Mouse (Mus musculus) hindlimb bud, embryonic 11.5 days (tissue): ENCODE results near the gene Klf11.
"Not testable (repeated sequence)": the region's sequence is repeated elsewhere in the genome, so short reads cannot be mapped to it uniquely, and the experiment has no call there.

Experiments
- DNase-seq: peaks from one replicate; pipeline ENCODE4 v3.0.0-alpha.2; 2012; ENCODE audit warnings: low read depth, low spot score; ENCODE audit errors: extremely low spot score

Gene Klf11

DNA sequence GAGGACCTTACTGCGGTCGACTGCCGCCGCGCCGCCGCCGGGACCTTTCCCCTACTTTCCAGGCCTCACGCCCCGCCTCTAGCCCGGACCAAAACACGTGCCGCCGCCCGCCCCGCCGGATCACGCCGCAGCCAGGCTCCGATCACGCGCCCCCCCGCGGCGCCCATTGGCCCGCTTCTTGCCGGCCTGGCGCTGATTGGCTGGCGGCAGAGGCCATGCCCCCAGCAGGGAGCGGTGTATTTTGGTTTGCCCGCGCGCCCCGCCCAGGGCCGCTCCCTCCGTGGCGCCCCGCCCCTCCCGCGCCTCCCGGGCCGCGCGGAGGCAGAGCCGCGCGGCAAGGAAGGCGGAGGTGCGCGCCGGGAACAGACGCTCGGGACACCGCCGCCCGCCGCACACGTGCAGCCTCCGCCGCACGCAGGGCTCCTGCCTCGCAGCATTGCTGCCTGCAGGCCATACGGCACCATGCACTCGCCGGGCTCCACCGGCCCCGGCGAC lies at the start of gene Klf11:
Klf11 (plus strand) TSS at position 212 of the 495 bp plus-strand sequence.
- DNase-seq: peak; percentile 63

DNA sequence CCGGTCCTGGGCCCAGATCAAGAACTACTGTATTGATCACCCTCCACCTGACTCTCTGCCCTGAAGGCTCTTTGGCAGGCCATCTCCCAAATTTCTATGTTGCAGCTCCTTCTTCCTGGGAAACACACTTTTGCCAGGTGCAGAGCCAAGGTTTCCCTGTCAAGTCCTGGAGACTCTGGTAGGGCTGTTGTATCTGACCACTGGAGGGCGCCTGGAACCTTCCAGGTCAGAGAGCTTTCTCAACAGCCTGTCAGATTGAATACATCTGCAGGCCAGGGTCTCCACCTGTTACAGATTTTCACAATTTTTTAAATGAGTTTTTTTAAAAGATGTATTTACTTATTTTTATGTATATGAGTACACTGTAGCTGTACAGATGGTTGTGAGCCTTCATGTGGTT lies 47.8 kb upstream of the Klf11 start:
- peak; percentile 30 for DNase-seq

DNA sequence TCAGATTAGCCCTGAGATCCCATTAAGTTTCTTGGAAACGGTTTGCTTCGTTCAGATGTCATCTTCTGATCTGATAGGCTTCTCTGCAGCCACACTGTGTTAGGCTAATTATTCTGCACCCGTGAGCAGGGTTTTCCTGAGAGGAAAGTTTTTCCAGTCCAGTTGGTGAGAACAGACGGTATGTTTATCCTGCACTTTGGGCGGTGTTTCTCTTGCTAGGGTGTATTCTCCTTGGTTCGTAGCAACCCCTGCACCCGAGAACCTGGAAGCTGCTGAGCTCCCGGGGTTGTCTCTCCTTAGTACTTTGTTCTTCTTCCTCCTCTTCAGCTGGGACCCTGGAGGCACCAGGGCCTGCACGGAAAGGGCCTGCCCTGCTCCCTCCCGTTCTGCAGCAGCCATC lies 44.9 kb upstream of the Klf11 start:
- DNase-seq: no peak

DNA sequence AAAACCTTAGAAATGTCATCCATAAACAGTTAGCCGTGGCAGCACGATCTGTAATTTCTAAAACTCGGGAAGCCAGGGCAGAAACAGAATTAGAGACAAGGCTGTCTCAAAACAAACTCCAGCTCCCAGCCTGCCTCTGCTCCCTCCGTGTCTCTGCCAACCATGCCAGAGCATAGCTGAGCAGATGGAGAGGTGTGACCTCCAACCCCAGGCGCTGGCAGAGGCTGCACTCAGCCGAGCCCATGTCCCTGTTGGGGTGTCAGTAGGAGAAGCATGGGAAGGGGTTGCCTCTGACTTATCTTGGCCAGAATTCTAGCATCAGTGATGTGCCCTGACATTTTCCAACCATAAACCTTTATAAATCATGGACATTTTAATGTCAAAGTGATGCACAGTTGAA lies 38.5 kb upstream of the Klf11 start:
- DNase-seq: no peak

DNA sequence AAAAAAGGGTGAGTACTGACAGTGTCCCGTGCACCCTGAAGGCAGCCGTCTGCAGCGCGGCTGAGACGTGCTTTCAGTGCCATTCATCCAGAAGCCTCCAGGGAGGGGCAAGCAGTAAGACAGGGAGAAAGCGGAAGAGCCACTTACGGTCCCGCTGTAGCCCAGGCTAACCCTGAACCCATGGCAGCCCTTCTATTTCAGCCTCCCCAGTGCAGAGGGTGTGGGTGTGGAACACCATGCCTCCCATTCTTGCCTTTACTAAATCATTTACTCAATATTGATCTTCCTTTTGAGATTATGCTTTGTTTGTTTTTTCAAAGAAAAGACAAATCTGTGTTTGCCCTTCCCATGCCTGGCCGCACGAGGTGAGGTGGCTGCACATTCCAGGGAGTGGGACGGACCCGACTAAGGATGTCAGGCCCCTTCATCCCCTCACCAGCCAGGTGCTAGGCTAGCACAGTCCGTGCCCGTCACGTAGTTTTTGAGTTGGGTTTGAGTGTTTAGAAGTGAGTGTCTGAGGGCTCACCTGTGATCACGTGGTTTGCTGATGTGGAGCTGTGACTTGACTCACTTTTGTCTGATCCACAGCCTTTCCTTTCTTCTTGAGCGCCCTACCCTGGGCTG lies 36.5 kb upstream of the Klf11 start:
- no peak for DNase-seq

DNA sequence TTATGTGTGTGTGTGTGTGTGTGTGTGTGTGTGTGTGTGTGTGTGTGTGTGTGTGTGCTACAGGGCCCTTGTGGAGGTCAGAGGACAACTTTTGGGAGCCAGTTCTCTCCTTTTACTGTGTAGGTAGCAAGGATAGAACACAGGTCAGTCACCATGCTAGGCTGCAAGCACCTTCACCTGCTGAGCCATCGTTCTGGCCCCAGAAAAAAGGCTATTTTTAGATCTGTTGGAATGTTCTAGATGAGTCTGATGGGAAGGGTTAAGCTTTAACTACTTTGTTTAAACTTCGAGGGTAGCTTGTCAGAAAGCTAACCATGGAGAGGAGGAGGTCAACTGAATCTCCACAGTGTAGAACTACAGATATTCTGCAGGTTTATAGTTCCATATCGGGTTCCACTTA lies 35.9 kb upstream of the Klf11 start:
- DNase-seq: no peak

DNA sequence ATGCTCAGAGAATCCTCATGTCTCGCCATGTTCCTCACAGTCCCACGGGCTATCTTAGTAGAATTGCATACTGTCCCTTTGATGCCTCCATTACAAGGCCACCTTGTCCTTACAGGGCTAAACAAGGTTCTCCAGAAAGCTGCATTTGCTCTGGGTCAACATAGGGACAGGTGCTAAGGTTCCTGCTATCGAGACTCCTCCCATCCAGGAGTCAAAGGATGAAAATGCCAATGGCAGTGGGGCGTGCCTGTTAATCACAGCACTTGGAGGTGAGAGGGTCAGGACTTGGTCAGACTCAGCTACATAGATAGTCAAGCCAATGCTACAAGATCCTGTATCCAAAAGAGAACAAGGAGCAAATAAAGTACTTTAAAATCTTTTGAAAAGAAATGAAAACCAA lies 31.6 kb upstream of the Klf11 start:
- DNase-seq: no peak

DNA sequence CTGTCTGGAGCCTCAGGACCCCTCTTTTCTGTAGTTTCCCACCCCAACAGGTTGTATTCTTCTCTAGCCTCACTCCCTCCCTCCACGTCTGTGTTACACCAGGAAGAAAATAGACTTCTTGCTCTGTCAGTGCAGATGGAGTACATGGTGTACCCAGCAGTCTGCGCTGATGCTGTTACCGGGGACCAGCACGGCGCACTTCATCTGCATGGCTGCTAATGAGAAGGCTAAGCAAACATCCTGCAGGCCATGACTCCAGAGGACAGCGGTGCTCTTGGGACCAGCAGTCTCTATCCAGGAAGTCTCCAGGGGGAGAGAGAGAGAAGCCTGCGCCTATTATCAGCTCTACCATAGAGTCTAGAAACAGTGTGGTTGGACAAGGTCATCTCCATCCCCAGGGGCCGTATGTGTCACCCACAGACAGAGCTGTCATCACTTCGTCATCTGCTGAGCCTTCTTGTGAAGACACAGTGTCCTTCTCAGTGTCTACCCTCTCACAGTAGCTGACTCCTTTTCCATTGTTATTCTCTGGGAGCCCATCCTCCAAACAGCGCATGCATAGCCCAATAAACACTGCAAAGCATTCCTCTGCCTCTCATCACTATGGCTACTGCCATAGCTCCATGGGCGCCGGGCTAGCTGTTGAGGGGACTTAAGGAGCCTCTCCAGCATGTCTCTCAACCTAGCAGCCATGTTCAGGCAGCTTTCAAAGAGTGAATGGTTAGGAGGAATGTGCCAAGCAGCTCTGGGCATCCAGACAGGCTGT lies 27.4 kb upstream of the Klf11 start:
- DNase-seq: no peak

DNA sequence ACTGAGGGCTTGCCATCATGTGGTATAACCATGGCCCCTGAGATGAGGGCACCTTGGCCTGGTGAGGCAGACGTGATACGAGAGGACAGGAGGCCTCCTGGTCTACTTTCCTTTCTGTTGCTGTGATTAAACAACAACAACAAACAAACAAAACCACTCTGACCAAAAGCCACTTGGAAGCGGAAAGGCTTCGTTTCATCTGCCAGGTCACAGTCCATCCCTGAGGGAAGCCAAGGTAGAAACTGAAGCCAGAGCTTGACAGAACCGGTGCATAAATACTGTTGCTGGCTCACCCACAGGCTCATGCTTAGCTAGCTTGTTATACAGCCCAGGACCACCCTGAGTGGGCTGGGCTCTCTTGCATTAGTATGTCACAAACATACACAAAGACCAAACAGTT lies 24.7 kb upstream of the Klf11 start:
- no peak for DNase-seq

DNA sequence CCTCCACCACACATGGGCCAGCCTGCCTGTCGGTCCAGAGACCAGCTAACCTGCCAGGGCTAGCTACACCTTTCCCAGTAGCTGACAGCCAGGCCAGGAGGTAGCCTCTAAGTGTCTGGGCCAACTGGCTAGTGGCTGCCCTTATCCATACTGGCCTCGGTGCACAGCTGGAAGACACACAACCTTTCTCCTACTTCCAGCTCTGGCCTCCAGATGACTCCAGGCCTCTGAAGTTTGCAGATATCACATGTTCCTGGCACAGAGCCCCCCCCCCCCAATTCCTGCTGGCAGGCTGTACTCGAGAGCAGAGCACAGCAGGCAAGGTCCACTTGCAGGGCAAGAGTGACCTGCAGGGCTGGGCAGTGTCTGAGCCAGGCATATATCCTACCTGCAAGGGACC lies 23.9 kb upstream of the Klf11 start:
- no peak for DNase-seq

DNA sequence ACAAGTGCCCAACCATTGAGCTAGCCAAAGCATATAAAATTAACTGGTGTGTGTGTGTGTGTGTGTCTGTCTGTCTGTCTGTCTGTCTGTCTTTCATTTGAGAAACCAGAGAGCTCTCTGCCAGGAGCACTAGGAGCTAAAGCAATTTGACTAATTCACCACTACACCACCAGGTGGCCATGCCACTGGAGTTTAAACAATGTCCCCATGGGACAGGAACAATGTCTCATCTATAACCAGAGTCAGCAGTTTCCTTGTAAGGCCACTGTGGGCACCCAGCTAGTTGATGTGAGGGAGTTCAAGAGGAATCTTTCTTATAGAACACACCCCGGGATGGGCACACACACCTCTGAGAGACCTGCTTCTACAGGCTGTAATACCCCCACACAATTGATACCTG lies 20.9 kb upstream of the Klf11 start:
- DNase-seq: no peak

DNA sequence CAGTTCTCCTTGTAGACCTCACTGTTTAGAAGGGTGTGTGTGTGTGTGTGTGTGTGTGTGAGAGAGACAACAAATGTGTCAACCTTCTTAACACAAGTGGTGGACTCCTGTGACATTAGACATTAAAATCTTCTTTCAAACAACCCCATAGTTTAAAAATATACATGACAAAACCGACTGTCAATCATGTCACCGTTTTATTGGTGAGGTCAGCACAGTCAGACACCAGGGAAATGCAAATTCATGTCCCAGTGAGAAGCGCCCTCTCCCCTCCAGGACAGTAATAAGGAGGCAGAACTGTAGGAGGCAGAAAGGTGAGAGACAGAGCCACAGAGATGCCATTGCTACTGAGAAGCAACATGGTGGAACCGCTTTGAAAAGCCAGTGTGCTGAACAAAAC lies 18.7 kb upstream of the Klf11 start:
- no peak for DNase-seq

DNA sequence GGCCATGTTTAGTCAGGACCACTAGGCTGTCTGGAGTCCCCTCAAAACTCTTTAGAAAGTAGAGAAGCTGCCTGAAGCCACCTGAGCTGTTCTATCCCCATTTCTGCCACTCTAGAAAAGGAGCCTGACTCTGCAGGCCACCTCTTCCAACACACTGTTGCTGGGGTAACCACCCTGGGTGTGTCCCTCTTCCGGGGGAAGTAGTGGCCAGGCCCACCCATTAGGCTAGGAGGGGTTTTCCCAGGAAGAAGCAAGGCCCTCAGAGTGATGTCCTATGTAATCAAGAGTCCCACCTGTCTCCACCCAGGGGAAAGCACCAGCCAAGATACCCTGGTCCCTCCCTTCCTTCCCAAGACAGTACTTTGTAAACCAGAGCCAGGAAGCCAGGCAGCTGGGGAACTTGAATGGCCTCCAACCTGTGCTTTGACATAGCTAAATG lies 17.3 kb upstream of the Klf11 start:
- no peak for DNase-seq

DNA sequence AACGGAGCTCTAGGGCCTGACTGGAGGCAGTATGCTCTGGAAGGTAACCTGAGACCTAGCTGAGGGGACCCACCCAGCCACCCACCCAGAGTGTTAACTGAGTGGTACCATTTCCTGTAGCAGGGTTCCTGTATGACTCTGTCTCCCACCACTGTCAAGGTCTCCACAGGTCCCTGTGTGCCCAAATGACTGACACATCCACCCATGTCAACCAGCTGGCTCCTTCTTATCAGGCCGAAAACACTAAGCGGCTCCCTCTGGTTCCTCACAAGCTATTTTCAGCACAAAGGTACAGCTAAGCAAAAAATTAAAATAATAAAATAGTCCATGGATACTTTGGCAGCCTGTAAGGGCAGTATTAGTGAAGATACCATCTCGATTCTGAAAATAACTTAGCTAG lies 16.9 kb upstream of the Klf11 start:
- DNase-seq: no peak

DNA sequence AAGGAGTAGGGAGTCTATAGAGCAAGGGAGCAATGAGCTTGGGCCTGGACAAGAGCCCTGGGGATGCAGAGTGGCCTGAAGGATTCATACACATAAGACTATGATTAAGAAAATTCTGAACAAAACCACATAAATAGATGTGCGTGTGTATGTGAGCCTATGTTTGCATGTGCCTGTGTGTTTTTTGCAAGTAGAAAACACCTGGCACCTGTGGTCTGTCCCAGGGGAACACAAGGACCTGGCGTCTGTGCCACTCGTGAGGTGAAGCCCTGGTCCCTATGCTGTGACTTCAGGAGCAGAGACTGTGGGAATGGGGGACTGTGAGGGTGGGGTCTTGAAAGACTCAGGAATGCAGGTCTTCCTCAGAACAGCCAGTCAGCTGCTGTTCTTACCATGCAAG lies 16.4 kb upstream of the Klf11 start:
- no peak for DNase-seq

DNA sequence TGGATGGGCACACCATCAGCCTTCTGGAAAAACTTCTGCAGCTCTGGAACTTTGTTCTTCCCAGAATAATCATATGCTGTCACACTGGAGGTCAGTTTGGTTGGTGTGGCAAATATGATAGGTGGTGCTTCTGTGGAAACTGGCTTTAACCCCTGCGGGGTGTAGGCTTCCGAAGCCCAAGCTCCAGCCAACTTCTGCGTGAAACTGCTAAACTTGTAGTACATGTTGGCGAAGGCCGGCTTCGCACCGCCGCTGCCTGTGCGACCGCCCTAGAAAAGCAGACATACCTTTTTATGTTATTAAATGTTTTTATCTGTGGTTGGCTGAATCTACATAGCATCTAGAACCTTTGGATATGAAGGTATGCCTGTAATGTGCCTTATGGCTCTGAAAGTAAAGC lies 12.3 kb upstream of the Klf11 start:
- not testable (repeated sequence) for DNase-seq

DNA sequence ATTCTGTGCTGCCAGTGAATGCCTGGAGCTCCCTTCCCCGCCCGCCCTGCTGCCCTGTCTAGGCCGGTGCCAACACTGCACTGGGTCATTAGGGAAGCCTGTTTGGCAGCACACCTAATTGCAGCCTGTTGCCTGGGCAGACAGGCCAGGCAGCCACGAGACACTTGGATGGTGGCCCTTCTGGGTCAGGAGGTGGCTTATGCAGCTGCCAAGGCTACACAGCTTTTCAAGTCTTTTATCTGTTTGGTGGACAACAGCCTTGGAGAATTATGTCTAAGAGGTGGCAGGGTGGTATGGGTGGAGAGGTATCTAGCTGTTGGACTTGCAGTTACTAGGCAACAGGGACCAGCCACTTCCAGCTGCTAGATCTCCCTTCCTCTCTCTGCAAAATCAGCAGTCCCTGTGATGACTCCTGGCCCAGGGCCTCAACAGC lies 8.7 kb upstream of the Klf11 start:
- DNase-seq: no peak

DNA sequence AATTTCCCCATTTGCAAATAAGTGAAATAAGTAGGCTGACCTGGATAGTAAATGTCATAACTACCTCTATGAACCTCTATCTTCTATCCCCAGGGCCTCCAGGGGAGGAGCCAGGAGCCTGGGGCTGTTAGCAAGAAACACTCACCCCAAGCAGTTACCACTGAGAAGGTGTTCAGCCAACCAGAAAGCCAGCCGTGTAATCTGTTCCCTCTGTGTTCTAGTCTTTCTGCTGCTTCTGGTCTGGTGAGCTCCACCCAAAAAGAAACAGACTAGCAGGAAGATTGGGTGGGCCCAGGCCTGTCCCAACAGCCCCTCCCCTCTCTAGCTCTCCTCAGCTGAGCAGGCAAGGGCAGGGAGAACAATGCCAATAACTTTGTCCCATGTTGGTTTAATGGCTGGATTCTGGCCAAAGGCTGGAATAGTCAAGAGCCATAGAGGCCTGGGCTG lies 6.9 kb upstream of the Klf11 start:
- DNase-seq: no peak

DNA sequence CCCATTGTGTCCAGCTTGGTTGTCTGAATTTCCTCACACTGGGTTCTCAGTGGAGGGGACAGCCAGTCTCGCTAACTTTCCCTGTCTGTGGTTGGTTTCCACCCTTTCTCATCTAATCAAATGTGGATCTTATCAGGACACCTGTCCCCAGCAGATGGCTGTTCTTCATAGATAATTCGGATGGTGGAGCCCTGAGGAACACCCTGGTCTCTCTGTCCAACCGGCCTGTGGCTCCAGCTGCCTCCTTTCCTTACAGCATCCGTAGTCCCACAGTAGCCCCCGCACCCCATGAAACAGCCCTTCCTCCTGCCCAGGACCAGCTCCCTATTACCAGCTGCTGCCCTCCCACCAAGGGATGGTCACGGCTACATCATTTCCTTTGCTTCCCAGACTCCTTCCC lies 5.2 kb upstream of the Klf11 start:
- no peak for DNase-seq

DNA sequence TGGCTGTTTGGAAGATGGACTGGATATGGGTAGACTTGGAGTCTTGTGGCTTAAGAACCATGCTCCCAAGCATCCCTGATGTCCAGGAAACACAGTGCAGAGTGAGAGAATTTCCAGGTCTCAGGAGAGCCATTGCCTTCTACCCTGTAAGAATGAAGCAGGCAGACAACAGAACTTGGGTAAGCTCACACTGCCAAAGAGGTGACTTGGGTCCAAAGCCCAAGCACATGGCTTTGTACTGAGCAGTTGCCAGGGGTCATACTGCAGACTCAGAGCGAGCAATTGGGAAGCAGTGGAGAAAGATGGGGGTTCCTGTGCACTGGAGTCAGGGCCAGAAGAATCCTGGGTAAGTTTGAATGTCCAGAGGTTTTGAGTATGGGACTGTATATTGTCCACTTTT lies 3.0 kb upstream of the Klf11 start:
- DNase-seq: no peak

DNA sequence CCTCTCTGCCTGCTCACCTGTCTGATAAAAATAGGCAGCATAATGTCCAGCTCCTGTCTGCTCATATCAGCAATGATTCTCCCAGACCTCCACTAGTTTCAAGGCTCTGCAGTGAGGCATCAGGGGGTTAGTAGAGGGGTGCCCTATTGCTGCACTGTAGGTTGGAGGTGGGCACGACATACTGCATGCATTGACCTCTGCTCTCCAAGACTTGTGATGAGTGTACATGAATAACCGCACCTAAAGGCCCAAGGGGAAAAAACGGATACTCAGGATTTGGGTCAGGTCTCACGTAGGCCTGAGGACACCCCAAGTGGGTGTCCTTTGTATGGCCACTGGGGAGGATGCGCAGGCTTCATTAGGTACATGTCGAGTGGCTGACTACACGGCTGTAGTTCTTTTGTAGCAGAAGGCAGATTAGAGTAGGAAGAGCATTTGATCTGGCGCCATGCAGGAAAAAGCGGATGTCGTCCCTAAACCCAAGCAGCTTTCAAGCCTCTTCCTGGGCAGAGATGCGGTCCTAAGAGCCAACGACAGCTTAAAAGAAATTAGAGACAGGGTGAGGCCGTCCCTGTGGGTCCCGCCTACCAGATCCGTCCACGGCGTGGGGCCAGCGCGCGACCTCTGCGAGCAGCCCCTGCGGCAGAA lies 535 bp upstream of the Klf11 start:
- peak; percentile 14 for DNase-seq
